Mouse (Mus musculus): ENCODE data around the gene Fbxl17. TPM values are rescaled to one million over a fixed set of nuclear protein-coding genes. Genes with fewer than 3 reads are reported as not detected.

Gene Fbxl17
- polyA plus RNA-seq, 1 experiment from 2014 or later: 10.7 TPM

DNA sequence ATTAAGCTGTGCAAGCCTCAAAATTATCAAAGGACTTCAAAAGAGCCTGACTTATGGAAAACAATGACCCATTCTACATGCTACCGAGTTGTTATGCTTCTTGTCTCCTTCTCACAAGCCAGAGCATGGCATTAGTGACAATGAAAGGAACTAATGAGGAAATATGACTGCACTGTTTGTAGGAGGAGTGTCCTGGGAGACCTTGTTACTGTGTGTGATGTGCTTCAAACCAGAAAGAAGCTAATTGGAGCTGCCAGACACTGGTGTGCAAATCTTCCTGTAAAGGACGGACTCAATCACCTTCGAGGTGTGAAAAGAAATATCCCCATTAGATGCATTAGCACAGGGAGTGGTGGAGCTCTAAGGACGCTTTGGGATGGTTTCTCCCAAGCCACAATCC, 270.7 kb downstream of the Fbxl17 start:
- no peaks in the 10 kb centered on the region for H3K9me3 ChIP-seq (ENCODE audit: control insufficient read depth, low read length)
- no peaks in the 10 kb centered on the region for H3K4me1 ChIP-seq (ENCODE audit: control insufficient read depth, insufficient read depth, low read length)
- no peak overlapping the region for H3K9ac ChIP-seq (ENCODE audit: low read depth, low read length)
- no peak overlapping the region for H3K27ac ChIP-seq (replicated peaks; ENCODE audit: low read depth, low read length)
- DNase-seq (ENCODE audit: low spot score): peak; percentile 48
- no peaks in the 10 kb centered on the region for H3K36me3 ChIP-seq (ENCODE audit: control insufficient read depth, insufficient read depth, low read length)
- WGBS: 64% methylated on average over 4 of the region's 4 CpGs
- H3K4me2 ChIP-seq (ENCODE audit: low read depth, low read length): no peak overlapping the region
- peak; percentile 85 for ATAC-seq (ENCODE audit: low read depth)
- no peaks in the 10 kb centered on the region for H3K27me3 ChIP-seq (replicated peaks; ENCODE audit: control insufficient read depth, insufficient read depth, low read length)
- no peak overlapping the region for H3K4me3 ChIP-seq (ENCODE audit: low read depth, low read length)

DNA sequence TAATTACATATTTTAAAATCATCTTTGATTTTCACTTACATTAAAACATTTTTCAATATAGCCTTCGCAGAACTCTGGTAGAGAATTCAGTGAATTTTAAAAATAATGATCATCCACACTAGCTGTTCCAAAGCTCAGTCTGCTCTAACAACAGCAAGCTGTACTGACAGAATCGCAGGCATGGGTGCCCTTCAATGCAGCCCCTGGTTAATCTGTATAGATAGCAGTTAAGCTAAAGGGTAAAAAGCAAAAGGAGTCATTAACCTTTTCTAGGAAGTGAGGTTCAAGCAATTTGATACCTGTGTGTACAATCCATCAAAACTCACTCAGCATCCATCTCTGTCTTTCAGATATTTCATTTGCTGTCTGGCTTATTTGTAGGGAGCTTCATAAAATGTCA, 273.4 kb downstream of the Fbxl17 start:
- Histone ChIP-seq H3K4me3 (ENCODE audit: low read depth, low read length) (no peak overlapping the region), H3K4me2 (ENCODE audit: low read depth, low read length) (no peak overlapping the region), H3K9me3 (ENCODE audit: control insufficient read depth, low read length) (no peaks in the 10 kb centered on the region), H3K9ac (ENCODE audit: low read depth, low read length) (no peak overlapping the region), H3K4me1 (ENCODE audit: control insufficient read depth, insufficient read depth, low read length) (no peaks in the 10 kb centered on the region), H3K27me3 (replicated peaks; ENCODE audit: control insufficient read depth, insufficient read depth, low read length) (no peaks in the 10 kb centered on the region), H3K27ac (replicated peaks; ENCODE audit: low read depth, low read length) (no peak overlapping the region), H3K36me3 (ENCODE audit: control insufficient read depth, insufficient read depth, low read length) (no peaks in the 10 kb centered on the region)
- ATAC-seq (ENCODE audit: low read depth) (no peak), DNase-seq (ENCODE audit: low spot score) (no peak)
- 70% methylated on average over 2 of the region's 2 CpGs for WGBS

DNA sequence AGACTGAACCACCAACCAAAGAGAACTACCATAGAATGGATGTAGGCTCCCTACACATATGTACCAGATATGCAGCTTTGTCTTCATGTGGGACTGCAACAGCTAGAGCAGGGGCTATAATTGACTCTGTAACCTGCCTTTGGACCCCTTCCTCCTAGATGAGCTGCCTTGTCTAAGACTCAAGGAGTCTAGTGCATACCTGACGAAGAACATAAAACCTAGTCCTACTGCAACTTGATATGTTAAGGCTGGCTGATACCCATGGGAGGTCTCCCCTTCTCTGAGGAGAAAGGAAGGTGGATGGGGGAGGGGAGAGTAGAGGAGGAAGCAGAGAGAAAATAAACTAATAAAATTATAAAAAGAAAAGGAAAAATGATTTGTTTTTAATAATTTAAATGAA, 273.9 kb downstream of the Fbxl17 start:
- no peaks in the 10 kb centered on the region for H3K27me3 ChIP-seq (replicated peaks; ENCODE audit: control insufficient read depth, insufficient read depth, low read length)
- no peak overlapping the region for H3K27ac ChIP-seq (replicated peaks; ENCODE audit: low read depth, low read length)
- H3K36me3 ChIP-seq (ENCODE audit: control insufficient read depth, insufficient read depth, low read length): no peaks in the 10 kb centered on the region
- H3K9ac ChIP-seq (ENCODE audit: low read depth, low read length): no peak overlapping the region
- H3K9me3 ChIP-seq (ENCODE audit: control insufficient read depth, low read length): no peaks in the 10 kb centered on the region
- ATAC-seq (ENCODE audit: low read depth) (peak; percentile 54; the same call in 1 of the 2 replicates), DNase-seq (ENCODE audit: low spot score) (no peak)
- WGBS: 64% methylated on average over 1 of the region's 1 CpGs
- no peak overlapping the region for H3K4me2 ChIP-seq (ENCODE audit: low read depth, low read length)
- no peaks in the 10 kb centered on the region for H3K4me1 ChIP-seq (ENCODE audit: control insufficient read depth, insufficient read depth, low read length)
- H3K4me3 ChIP-seq (ENCODE audit: low read depth, low read length): no peak overlapping the region

DNA sequence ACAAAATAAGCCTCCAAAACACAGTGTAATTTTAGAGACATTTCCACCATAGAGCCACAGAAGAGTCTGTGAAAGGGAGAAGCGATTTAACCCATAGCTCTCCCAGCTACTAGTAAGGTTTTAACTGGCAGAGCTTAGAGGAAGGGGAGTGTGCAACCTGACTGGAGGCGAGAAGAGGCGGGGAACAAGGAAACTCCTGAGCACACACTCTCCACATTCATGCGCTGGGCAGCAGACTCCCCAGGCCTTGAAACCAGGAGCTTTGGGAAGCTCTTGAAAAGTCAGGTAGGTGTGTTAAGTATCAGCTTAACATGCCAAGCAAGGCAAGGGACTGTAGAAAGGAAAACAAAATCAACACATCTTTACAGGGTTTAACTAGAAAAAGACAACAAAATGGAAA, 276.1 kb downstream of the Fbxl17 start:
- no peaks in the 10 kb centered on the region for H3K9me3 ChIP-seq (ENCODE audit: control insufficient read depth, low read length)
- 55% methylated on average over 4 of the region's 4 CpGs for WGBS
- no peak overlapping the region for H3K27ac ChIP-seq (replicated peaks; ENCODE audit: low read depth, low read length)
- no peak overlapping the region for H3K4me2 ChIP-seq (ENCODE audit: low read depth, low read length)
- H3K4me3 ChIP-seq (ENCODE audit: low read depth, low read length): no peak overlapping the region
- DNase-seq (ENCODE audit: low spot score): no peak
- no peak overlapping the region for H3K9ac ChIP-seq (ENCODE audit: low read depth, low read length)
- H3K36me3 ChIP-seq (ENCODE audit: control insufficient read depth, insufficient read depth, low read length): no peaks in the 10 kb centered on the region
- no peaks in the 10 kb centered on the region for H3K4me1 ChIP-seq (ENCODE audit: control insufficient read depth, insufficient read depth, low read length)
- no peaks in the 10 kb centered on the region for H3K27me3 ChIP-seq (replicated peaks; ENCODE audit: control insufficient read depth, insufficient read depth, low read length)
- ATAC-seq (ENCODE audit: low read depth): no peak

DNA sequence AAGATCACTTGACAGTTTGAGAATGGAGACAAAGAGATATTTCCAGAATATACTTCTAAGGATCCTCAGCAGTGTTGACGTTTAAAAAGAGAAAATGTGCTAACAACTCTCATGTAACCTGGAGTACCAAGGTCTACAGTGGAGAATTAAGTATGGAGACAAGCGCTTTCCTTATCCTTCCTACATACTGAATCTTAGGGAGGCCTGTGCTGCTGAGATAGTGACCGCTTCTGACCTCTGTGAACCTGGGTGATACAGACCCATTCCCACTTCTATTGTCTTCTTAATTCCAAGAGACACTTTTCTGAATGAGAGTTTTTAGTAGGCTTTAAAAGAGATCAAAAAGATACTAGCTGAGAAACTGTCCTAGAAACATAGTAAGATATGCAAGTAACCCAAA, 278.2 kb downstream of the Fbxl17 start:
- DNase-seq (ENCODE audit: low spot score): no peak
- H3K27me3 ChIP-seq (replicated peaks; ENCODE audit: control insufficient read depth, insufficient read depth, low read length): no peaks in the 10 kb centered on the region

DNA sequence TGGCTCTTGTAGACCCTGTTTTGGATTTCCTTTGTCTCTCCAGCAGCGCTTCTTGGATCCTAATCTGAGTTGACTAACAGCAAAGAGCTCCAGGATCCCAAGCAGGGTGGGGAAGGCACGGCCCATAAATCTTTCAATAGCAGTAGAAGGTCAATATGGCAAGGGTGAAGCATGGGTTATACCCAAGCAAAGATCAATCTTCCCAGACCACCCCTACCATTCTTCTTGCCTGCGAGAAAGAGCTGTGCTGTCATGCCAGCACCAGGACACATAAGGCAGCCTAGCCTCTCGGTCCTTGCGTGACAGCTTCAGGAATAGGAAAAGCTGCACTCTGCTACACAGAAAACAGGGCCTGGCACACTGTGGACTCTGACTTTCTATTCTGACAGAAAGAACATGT, 279.0 kb downstream of the Fbxl17 start:
- no peak overlapping the region for H3K27ac ChIP-seq (replicated peaks; ENCODE audit: low read depth, low read length)
- no peaks in the 10 kb centered on the region for H3K36me3 ChIP-seq (ENCODE audit: control insufficient read depth, insufficient read depth, low read length)
- H3K4me1 ChIP-seq (ENCODE audit: control insufficient read depth, insufficient read depth, low read length): no peaks in the 10 kb centered on the region
- ATAC-seq (ENCODE audit: low read depth): no peak
- H3K27me3 ChIP-seq (replicated peaks; ENCODE audit: control insufficient read depth, insufficient read depth, low read length): no peaks in the 10 kb centered on the region
- no peak overlapping the region for H3K9ac ChIP-seq (ENCODE audit: low read depth, low read length)
- 86% methylated on average over 5 of the region's 5 CpGs for WGBS
- H3K4me3 ChIP-seq (ENCODE audit: low read depth, low read length): no peak overlapping the region
- H3K4me2 ChIP-seq (ENCODE audit: low read depth, low read length): no peak overlapping the region
- no peak for DNase-seq (ENCODE audit: low spot score)
- H3K9me3 ChIP-seq (ENCODE audit: control insufficient read depth, low read length): no peaks in the 10 kb centered on the region

More for the DNA sequence above, 278.2 kb downstream of the Fbxl17 start:
- WGBS: 95% methylated on average over 3 of the region's 3 CpGs
- Histone ChIP-seq H3K9me3 (ENCODE audit: control insufficient read depth, low read length) (no peaks in the 10 kb centered on the region), H3K4me3 (ENCODE audit: low read depth, low read length) (no peak overlapping the region), H3K4me2 (ENCODE audit: low read depth, low read length) (no peak overlapping the region), H3K4me1 (ENCODE audit: control insufficient read depth, insufficient read depth, low read length) (no peaks in the 10 kb centered on the region), H3K27ac (replicated peaks; ENCODE audit: low read depth, low read length) (no peak overlapping the region), H3K9ac (ENCODE audit: low read depth, low read length) (no peak overlapping the region), H3K36me3 (ENCODE audit: control insufficient read depth, insufficient read depth, low read length) (no peaks in the 10 kb centered on the region)
- ATAC-seq (ENCODE audit: low read depth): no peak

DNA sequence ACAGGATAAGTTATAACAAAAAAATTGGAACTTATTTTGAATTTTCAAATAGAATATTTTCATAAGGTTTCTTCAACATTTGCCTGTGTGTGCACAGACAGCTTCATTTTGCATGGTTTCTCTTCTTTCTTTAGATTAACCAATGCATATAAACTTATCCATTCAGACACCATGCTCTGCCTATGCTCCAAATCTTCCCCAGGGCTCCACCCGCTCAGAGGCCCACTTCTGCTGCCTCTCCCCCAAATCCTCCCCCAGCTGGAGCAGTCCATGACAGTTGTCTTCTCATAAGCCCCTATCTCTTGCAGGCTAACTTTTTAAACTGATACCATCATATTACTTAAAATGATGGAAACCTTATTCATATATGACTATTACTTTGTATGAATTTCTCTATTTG, 282.8 kb downstream of the Fbxl17 start:
- ATAC-seq (ENCODE audit: low read depth): no peak
- H3K4me3 ChIP-seq (ENCODE audit: low read depth, low read length): no peak overlapping the region
- no peak overlapping the region for H3K9ac ChIP-seq (ENCODE audit: low read depth, low read length)
- no peaks in the 10 kb centered on the region for H3K27me3 ChIP-seq (replicated peaks; ENCODE audit: control insufficient read depth, insufficient read depth, low read length)
- 94% methylated on average over 1 of the region's 1 CpGs for WGBS
- H3K9me3 ChIP-seq (ENCODE audit: control insufficient read depth, low read length): no peaks in the 10 kb centered on the region
- H3K27ac ChIP-seq (replicated peaks; ENCODE audit: low read depth, low read length): no peak overlapping the region
- H3K4me1 ChIP-seq (ENCODE audit: control insufficient read depth, insufficient read depth, low read length): no peaks in the 10 kb centered on the region
- DNase-seq (ENCODE audit: low spot score): no peak
- H3K4me2 ChIP-seq (ENCODE audit: low read depth, low read length): no peak overlapping the region
- H3K36me3 ChIP-seq (ENCODE audit: control insufficient read depth, insufficient read depth, low read length): no peaks in the 10 kb centered on the region

DNA sequence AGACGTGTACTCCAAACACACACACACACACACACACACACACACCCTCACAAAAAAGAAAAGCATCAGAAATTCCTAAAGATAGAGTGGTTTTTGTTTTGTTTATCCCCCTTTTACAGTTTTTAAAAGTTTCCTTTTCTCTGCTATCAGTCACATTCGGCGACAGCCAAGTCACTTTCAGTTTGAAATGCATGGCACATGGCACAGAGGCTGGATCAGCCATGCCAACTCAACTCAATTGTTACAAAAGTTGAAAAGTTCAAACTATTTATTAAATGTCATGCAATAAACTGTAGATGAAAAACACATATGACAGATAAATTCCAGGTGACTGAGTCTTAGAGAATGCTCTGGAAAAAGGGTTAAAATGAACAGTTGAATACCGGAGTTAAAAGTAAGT, 287.8 kb downstream of the Fbxl17 start:
- ATAC-seq (ENCODE audit: low read depth) (no peak), DNase-seq (ENCODE audit: low spot score) (no peak)
- Histone ChIP-seq H3K9me3 (ENCODE audit: control insufficient read depth, low read length) (no peaks in the 10 kb centered on the region; the same call in 1 of the 2 replicates), H3K4me1 (ENCODE audit: control insufficient read depth, insufficient read depth, low read length) (no peaks in the 10 kb centered on the region), H3K4me3 (ENCODE audit: low read depth, low read length) (no peak overlapping the region), H3K4me2 (ENCODE audit: low read depth, low read length) (no peak overlapping the region), H3K27me3 (replicated peaks; ENCODE audit: control insufficient read depth, insufficient read depth, low read length) (no peaks in the 10 kb centered on the region), H3K9ac (ENCODE audit: low read depth, low read length) (no peak overlapping the region), H3K27ac (replicated peaks; ENCODE audit: low read depth, low read length) (no peak overlapping the region), H3K36me3 (ENCODE audit: control insufficient read depth, insufficient read depth, low read length) (no peaks in the 10 kb centered on the region)
- WGBS: 82% methylated on average over 4 of the region's 4 CpGs

DNA sequence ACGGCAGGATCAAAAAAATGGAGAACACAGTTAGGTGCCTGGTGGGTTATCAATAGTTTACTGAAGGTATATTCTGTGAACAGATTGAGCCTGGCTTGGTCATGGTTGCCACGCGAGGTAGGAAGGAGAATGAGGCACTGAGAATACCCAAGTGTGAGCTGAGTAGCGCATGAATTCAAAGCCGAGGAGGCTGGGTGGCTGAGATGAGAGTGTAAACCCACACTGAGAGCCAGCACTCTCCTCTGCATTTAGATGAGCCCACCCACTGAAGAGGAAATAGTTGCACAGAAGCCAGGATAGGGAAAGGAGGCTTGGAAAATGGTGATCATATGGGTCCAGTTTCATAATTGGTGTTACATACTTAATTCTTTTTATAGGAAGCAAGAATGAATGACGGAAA, 290.7 kb downstream of the Fbxl17 start:
- no peak overlapping the region for H3K4me3 ChIP-seq (ENCODE audit: low read depth, low read length)
- ATAC-seq (ENCODE audit: low read depth) (no peak), DNase-seq (ENCODE audit: low spot score) (no peak)
- no peak overlapping the region for H3K27ac ChIP-seq (replicated peaks; ENCODE audit: low read depth, low read length)
- H3K9ac ChIP-seq (ENCODE audit: low read depth, low read length): no peak overlapping the region
- 89% methylated on average over 6 of the region's 6 CpGs for WGBS
- no peaks in the 10 kb centered on the region for H3K4me1 ChIP-seq (ENCODE audit: control insufficient read depth, insufficient read depth, low read length)
- no peaks in the 10 kb centered on the region; the same call in 1 of the 2 replicates for H3K9me3 ChIP-seq (ENCODE audit: control insufficient read depth, low read length)
- no peak overlapping the region for H3K4me2 ChIP-seq (ENCODE audit: low read depth, low read length)
- no peaks in the 10 kb centered on the region for H3K27me3 ChIP-seq (replicated peaks; ENCODE audit: control insufficient read depth, insufficient read depth, low read length)
- H3K36me3 ChIP-seq (ENCODE audit: control insufficient read depth, insufficient read depth, low read length): no peaks in the 10 kb centered on the region

All from embryonic facial prominence, embryonic 14.5 days (tissue).